Mouse (Mus musculus) stomach, embryonic 14.5 days (tissue): ENCODE results near the gene Fras1. TPM values are rescaled to one million over a fixed set of nuclear protein-coding genes. Genes with fewer than 3 reads are reported as not detected.

Experiments used
- ATAC-seq: fragments of 200-750 bp; cut with Nextera tagmentation; 2 replicates; pipeline ENCODE4 v1.8.0; 2017; ENCODE audit warnings: low read depth, moderate TSS enrichment; ENCODE audit not compliant: insufficient number of reproducible peaks, insufficient read depth, low FRiP score
- H3K27ac ChIP-seq: fragments of 300-500 bp; sonication (generic); 2 replicates; pipeline ENCODE4 v1.5.1; 2014; ENCODE audit warnings: mild to moderate bottlenecking, low read length, moderate library complexity, mixed read lengths
- H3K27me3 ChIP-seq: fragments of 300-500 bp; sonication (generic); 2 replicates; pipeline ENCODE4 v1.6.1; 2014; ENCODE audit warnings: low read length, control low read depth, mixed read lengths; ENCODE audit not compliant: control insufficient read depth, insufficient read depth
- H3K36me3 ChIP-seq: fragments of 300-500 bp; sonication (generic); 2 replicates; pipeline ENCODE4 v1.6.1; 2014; ENCODE audit warnings: mild to moderate bottlenecking, control low read depth, low read length, moderate library complexity, mixed read lengths; ENCODE audit not compliant: control insufficient read depth, insufficient read depth
- H3K4me1 ChIP-seq: fragments of 300-500 bp; sonication (generic); 2 replicates; pipeline ENCODE4 v1.6.1; 2014; ENCODE audit warnings: low read length, control low read depth, mixed read lengths; ENCODE audit not compliant: control insufficient read depth, insufficient read depth
- H3K4me2 ChIP-seq: fragments of 300-500 bp; sonication (generic); replicated peaks from 2 replicates; pipeline ENCODE4 v1.6.1; 2014; ENCODE audit warnings: low read depth, low read length, control low read depth
- H3K4me3 ChIP-seq: fragments of 300-500 bp; sonication (generic); 2 replicates; pipeline ENCODE4 v1.5.1; 2014; ENCODE audit warnings: low read depth, low read length, control low read depth
- H3K9ac ChIP-seq: fragments of 300-500 bp; sonication (generic); replicated peaks from 2 replicates; pipeline ENCODE4 v1.6.1; 2014; ENCODE audit warnings: low read depth, mild to moderate bottlenecking, control low read depth, low read length, moderate library complexity, mixed read lengths
- H3K9me3 ChIP-seq: fragments of 300-500 bp; sonication (generic); 2 replicates; pipeline ENCODE4 v1.6.1; 2016; ENCODE audit warnings: low read depth, low read length, control low read depth; ENCODE audit not compliant: control insufficient read depth
- WGBS: fragments of 180-500 bp; shearing (Covaris S2); extraction: QIAGEN DNeasy Blood & Tissue Kit; methylation state at CpG from one replicate; pipeline ENCODE4 v1.1.7; 2014; 5-methylcytosine and 5-hydroxymethylcytosine counted together
- polyA plus RNA-seq: library from polyadenylated mRNA; unstranded; fragments of >200 nt; fragmentation: Nextera tagmentation; extraction: Ambion mirVana; gene quantifications from 2 replicates; pipeline ENCODE4 v1.2.1, GENCODE M21; 2014

Gene Fras1
- polyA plus RNA-seq, 1 experiment from 2014 or later: 64.2 TPM

GRCm38 (mm10) chr5:96804304-96804703 lies 430.5 kb downstream of the Fras1 start:
- H3K4me3 ChIP-seq: no peak overlapping the region
- no peak for ATAC-seq
- H3K36me3 ChIP-seq: no peaks in the 10 kb centered on the region
- H3K9me3 ChIP-seq: no peaks in the 10 kb centered on the region
- no peaks in the 10 kb centered on the region for H3K27me3 ChIP-seq
- no peak overlapping the region for H3K9ac ChIP-seq
- no peak overlapping the region for H3K27ac ChIP-seq
- 65% methylated on average over 4 of the region's 4 CpGs for WGBS
- H3K4me1 ChIP-seq: peaks cover 15% of the 10 kb centered on the region; the same call in 1 of the 2 replicates
- H3K4me2 ChIP-seq: no peak overlapping the region

- Histone ChIP-seq H3K27ac (no peak overlapping the region), H3K27me3 (no peaks in the 10 kb centered on the region), H3K9ac (no peak overlapping the region), H3K4me2 (no peak overlapping the region), H3K9me3 (no peaks in the 10 kb centered on the region), H3K4me1 (peaks cover 15% of the 10 kb centered on the region; the same call in 1 of the 2 replicates), H3K36me3 (no peaks in the 10 kb centered on the region), H3K4me3 (no peak overlapping the region)
- ATAC-seq: no peak
- 73% methylated on average over 3 of the region's 3 CpGs for WGBS
These were observed 431.1 kb downstream of the Fras1 start for GRCm38 (mm10) chr5:96804813-96805212.

GRCm38 (mm10) chr5:96810620-96811019 lies 436.9 kb downstream of the Fras1 start:
- H3K27me3 ChIP-seq: no peaks in the 10 kb centered on the region
- no peak for ATAC-seq
- WGBS: 71% methylated on average over 4 of the region's 4 CpGs
- no peaks in the 10 kb centered on the region for H3K4me1 ChIP-seq
- H3K4me2 ChIP-seq: no peak overlapping the region
- no peaks in the 10 kb centered on the region for H3K36me3 ChIP-seq
- no peak overlapping the region for H3K4me3 ChIP-seq
- H3K9me3 ChIP-seq: no peaks in the 10 kb centered on the region
- H3K9ac ChIP-seq: no peak overlapping the region
- no peak overlapping the region for H3K27ac ChIP-seq

GRCm38 (mm10) chr5:96824769-96825327 lies 451.1 kb downstream of the Fras1 start:
- Histone ChIP-seq H3K27me3 (no peaks in the 10 kb centered on the region), H3K36me3 (no peaks in the 10 kb centered on the region), H3K4me1 (no peaks in the 10 kb centered on the region), H3K9me3 (no peaks in the 10 kb centered on the region), H3K4me3 (no peak overlapping the region), H3K9ac (no peak overlapping the region), H3K4me2 (no peak overlapping the region), H3K27ac (no peak overlapping the region)
- 72% methylated on average over 13 of the region's 13 CpGs for WGBS
- no peak for ATAC-seq

- ATAC-seq: no peak
- WGBS: 74% methylated on average over 1 of the region's 1 CpGs
- Histone ChIP-seq H3K4me1 (no peaks in the 10 kb centered on the region), H3K4me3 (no peak overlapping the region), H3K9me3 (no peaks in the 10 kb centered on the region), H3K9ac (no peak overlapping the region), H3K36me3 (no peaks in the 10 kb centered on the region), H3K27me3 (no peaks in the 10 kb centered on the region), H3K4me2 (no peak overlapping the region), H3K27ac (no peak overlapping the region)
These were observed 453.4 kb downstream of the Fras1 start for GRCm38 (mm10) chr5:96827176-96827575.

Other genes with a start within 250 kb of the Fras1 start
- 25.5 and 31.8 TPM in 2 replicates for gene Cnot6l, start 209.8 kb upstream of the Fras1 start, polyA plus RNA-seq
- gene Mrpl1, start 164.5 kb upstream of the Fras1 start, polyA plus RNA-seq: 21.2 and 21.5 TPM in 2 replicates